Mouse (Mus musculus): ENCODE measurements around the gene Gcnt2. TPM values are rescaled to one million over a fixed set of nuclear protein-coding genes. Genes with fewer than 3 reads are reported as not detected.

Gene Gcnt2
- polyA plus RNA-seq, 1 experiment from 2014 or later: 20.2 TPM

- Histone ChIP-seq H3K36me3 (ENCODE audit: control insufficient read depth, insufficient read depth) (no peaks in the 10 kb centered on the region), H3K27ac (ENCODE audit: low read depth, low read length) (peak overlapping the region; percentile 90; the same call in 1 of the 2 replicates), H3K4me1 (replicated peaks; ENCODE audit: control insufficient read depth, insufficient read depth, low read length) (peaks cover 9% of the 10 kb centered on the region; the same call in 1 of the 2 replicates), H3K9ac (ENCODE audit: low read depth, low read length) (no peak overlapping the region), H3K27me3 (replicated peaks; ENCODE audit: control insufficient read depth, insufficient read depth, low read length) (no peaks in the 10 kb centered on the region), H3K4me2 (replicated peaks; ENCODE audit: low read depth) (peak overlapping the region; percentile 62), H3K9me3 (ENCODE audit: control insufficient read depth) (no peaks in the 10 kb centered on the region), H3K4me3 (ENCODE audit: low read depth, low read length) (peak overlapping the region; percentile 43)
- ATAC-seq: no peak
- 38% methylated on average over 8 of the region's 8 CpGs for WGBS
- no peak for TF ChIP-seq CTCF (IDR thresholded peaks at IDR 0.05; ENCODE audit: low read depth)
Measured at GRCm38 (mm10) chr13:40859225-40859624, 329 bp upstream of the Gcnt2 start.

- Histone ChIP-seq H3K9me3 (ENCODE audit: control insufficient read depth) (no peaks in the 10 kb centered on the region), H3K27ac (ENCODE audit: low read depth, low read length) (no peak overlapping the region), H3K27me3 (replicated peaks; ENCODE audit: control insufficient read depth, insufficient read depth, low read length) (no peaks in the 10 kb centered on the region), H3K9ac (ENCODE audit: low read depth, low read length) (no peak overlapping the region), H3K4me2 (replicated peaks; ENCODE audit: low read depth) (peak overlapping the region; percentile 62), H3K4me1 (replicated peaks; ENCODE audit: control insufficient read depth, insufficient read depth, low read length) (peaks cover 4% of the 10 kb centered on the region; the same call in 1 of the 2 replicates), H3K4me3 (ENCODE audit: low read depth, low read length) (no peak overlapping the region), H3K36me3 (ENCODE audit: control insufficient read depth, insufficient read depth) (no peaks in the 10 kb centered on the region)
- ATAC-seq: no peak
- no peak for TF ChIP-seq CTCF (IDR thresholded peaks at IDR 0.05; ENCODE audit: low read depth)
- WGBS: 84% methylated on average over 9 of the region's 9 CpGs
Measured at GRCm38 (mm10) chr13:40863006-40863405, 3.5 kb downstream of the Gcnt2 start.

GRCm38 (mm10) chr13:40868844-40869587 is 9.5 kb downstream of the Gcnt2 start:
- Histone ChIP-seq H3K4me1 (replicated peaks; ENCODE audit: control insufficient read depth, insufficient read depth, low read length) (peaks cover 2% of the 10 kb centered on the region; the same call in 1 of the 2 replicates), H3K36me3 (ENCODE audit: control insufficient read depth, insufficient read depth) (no peaks in the 10 kb centered on the region), H3K9ac (ENCODE audit: low read depth, low read length) (no peak overlapping the region), H3K4me3 (ENCODE audit: low read depth, low read length) (no peak overlapping the region), H3K27me3 (replicated peaks; ENCODE audit: control insufficient read depth, insufficient read depth, low read length) (no peaks in the 10 kb centered on the region), H3K9me3 (ENCODE audit: control insufficient read depth) (no peaks in the 10 kb centered on the region), H3K27ac (ENCODE audit: low read depth, low read length) (peak overlapping the region; percentile 28; the same call in 1 of the 2 replicates), H3K4me2 (replicated peaks; ENCODE audit: low read depth) (peak overlapping the region; percentile 35)
- 11% methylated on average over 16 of the region's 16 CpGs for WGBS
- TF ChIP-seq CTCF (IDR thresholded peaks at IDR 0.05; ENCODE audit: low read depth): no peak
- ATAC-seq: peak; percentile 60

- 47% methylated on average over 5 of the region's 5 CpGs for WGBS
- no peak for ATAC-seq
Measured at GRCm38 (mm10) chr13:40874021-40874420, 14.5 kb downstream of the Gcnt2 start.

GRCm38 (mm10) chr13:40875415-40875814 is 15.9 kb downstream of the Gcnt2 start:
- Histone ChIP-seq H3K27me3 (replicated peaks; ENCODE audit: control insufficient read depth, insufficient read depth, low read length) (no peaks in the 10 kb centered on the region), H3K36me3 (ENCODE audit: control insufficient read depth, insufficient read depth) (no peaks in the 10 kb centered on the region), H3K9ac (ENCODE audit: low read depth, low read length) (no peak overlapping the region), H3K4me3 (ENCODE audit: low read depth, low read length) (no peak overlapping the region), H3K4me1 (replicated peaks; ENCODE audit: control insufficient read depth, insufficient read depth, low read length) (no peaks in the 10 kb centered on the region), H3K9me3 (ENCODE audit: control insufficient read depth) (no peaks in the 10 kb centered on the region), H3K4me2 (replicated peaks; ENCODE audit: low read depth) (no peak overlapping the region), H3K27ac (ENCODE audit: low read depth, low read length) (no peak overlapping the region)
- 31% methylated on average over 5 of the region's 5 CpGs for WGBS
- TF ChIP-seq CTCF (IDR thresholded peaks at IDR 0.05; ENCODE audit: low read depth): no peak
- ATAC-seq: no peak

More at GRCm38 (mm10) chr13:40874021-40874420, 14.5 kb downstream of the Gcnt2 start:
- H3K36me3 ChIP-seq (ENCODE audit: control insufficient read depth, insufficient read depth): no peaks in the 10 kb centered on the region
- H3K9me3 ChIP-seq (ENCODE audit: control insufficient read depth): no peaks in the 10 kb centered on the region
- H3K27ac ChIP-seq (ENCODE audit: low read depth, low read length): no peak overlapping the region
- TF ChIP-seq CTCF (IDR thresholded peaks at IDR 0.05; ENCODE audit: low read depth): no peak
- H3K4me2 ChIP-seq (replicated peaks; ENCODE audit: low read depth): no peak overlapping the region
- no peak overlapping the region for H3K9ac ChIP-seq (ENCODE audit: low read depth, low read length)
- no peak overlapping the region for H3K4me3 ChIP-seq (ENCODE audit: low read depth, low read length)
- H3K4me1 ChIP-seq (replicated peaks; ENCODE audit: control insufficient read depth, insufficient read depth, low read length): no peaks in the 10 kb centered on the region
- no peaks in the 10 kb centered on the region for H3K27me3 ChIP-seq (replicated peaks; ENCODE audit: control insufficient read depth, insufficient read depth, low read length)

- no peak for TF ChIP-seq CTCF (IDR thresholded peaks at IDR 0.05; ENCODE audit: low read depth)
- no peak for ATAC-seq
- Histone ChIP-seq H3K9me3 (ENCODE audit: control insufficient read depth) (no peaks in the 10 kb centered on the region), H3K9ac (ENCODE audit: low read depth, low read length) (no peak overlapping the region), H3K4me3 (ENCODE audit: low read depth, low read length) (no peak overlapping the region), H3K4me2 (replicated peaks; ENCODE audit: low read depth) (no peak overlapping the region), H3K27ac (ENCODE audit: low read depth, low read length) (no peak overlapping the region), H3K27me3 (replicated peaks; ENCODE audit: control insufficient read depth, insufficient read depth, low read length) (no peaks in the 10 kb centered on the region), H3K4me1 (replicated peaks; ENCODE audit: control insufficient read depth, insufficient read depth, low read length) (no peaks in the 10 kb centered on the region), H3K36me3 (ENCODE audit: control insufficient read depth, insufficient read depth) (no peaks in the 10 kb centered on the region; the same call in 1 of the 2 replicates)
- WGBS: 74% methylated on average over 4 of the region's 4 CpGs
Measured at GRCm38 (mm10) chr13:40877589-40877988, 18.0 kb downstream of the Gcnt2 start.
